Mouse (Mus musculus) hindbrain, embryonic 14.5 days (tissue): Measurements from ENCODE around the gene Tmem161a. TPM values are rescaled to one million over a fixed set of nuclear protein-coding genes. Genes with fewer than 3 reads are reported as not detected.

Experiments used
- ATAC-seq: fragments of 200-750 bp; cut with Nextera tagmentation; 2 replicates; pipeline ENCODE4 v1.8.0; 2017; ENCODE audit warnings: moderate number of reproducible peaks, mild to moderate bottlenecking, moderate TSS enrichment, moderate library complexity; ENCODE audit not compliant: low FRiP score
- DNase-seq: peaks from one replicate; pipeline ENCODE4 v3.0.0-alpha.2; 2015; ENCODE audit warnings: low spot score
- H3K27ac ChIP-seq: fragments of 300-500 bp; sonication (generic); 2 replicates; pipeline ENCODE4 v1.5.1; 2014; ENCODE audit warnings: mild to moderate bottlenecking, moderate library complexity
- H3K27me3 ChIP-seq: fragments of 300-500 bp; sonication (generic); 2 replicates; pipeline ENCODE4 v1.6.1; 2014; ENCODE audit warnings: mild to moderate bottlenecking, low read length, mixed read lengths; ENCODE audit not compliant: control insufficient read depth, insufficient read depth
- H3K36me3 ChIP-seq: fragments of 300-500 bp; sonication (generic); replicated peaks from 2 replicates; pipeline ENCODE4 v1.6.1; 2014; ENCODE audit not compliant: control insufficient read depth, insufficient read depth
- H3K4me1 ChIP-seq: fragments of 300-500 bp; sonication (generic); replicated peaks from 2 replicates; pipeline ENCODE4 v1.6.1; 2014; ENCODE audit warnings: antibody characterized with exemption, low read length, mixed read lengths; ENCODE audit not compliant: control insufficient read depth, insufficient read depth
- H3K4me2 ChIP-seq: fragments of 300-500 bp; sonication (generic); replicated peaks from 2 replicates; pipeline ENCODE4 v1.6.1; 2014; ENCODE audit warnings: mild to moderate bottlenecking, moderate library complexity
- H3K4me3 ChIP-seq: fragments of 300-500 bp; sonication (generic); replicated peaks from 2 replicates; pipeline ENCODE4 v1.5.1; 2014; ENCODE audit warnings: mild to moderate bottlenecking, low read length
- H3K9ac ChIP-seq: fragments of 300-500 bp; sonication (generic); 2 replicates; pipeline ENCODE4 v1.6.1; 2014
- H3K9me3 ChIP-seq: fragments of 300-500 bp; sonication (generic); 2 replicates; pipeline ENCODE4 v1.6.1; 2016; ENCODE audit warnings: low read length; ENCODE audit not compliant: control insufficient read depth
- WGBS: fragments of 180-500 bp; shearing (Covaris S2); extraction: QIAGEN DNeasy Blood & Tissue Kit; methylation state at CpG from one replicate; pipeline ENCODE4 v1.1.7; 2014; 5-methylcytosine and 5-hydroxymethylcytosine counted together
- polyA plus RNA-seq: library from polyadenylated mRNA; unstranded; fragments of >200 nt; fragmentation: Nextera tagmentation; extraction: Ambion mirVana; gene quantifications from 2 replicates; pipeline ENCODE4 v1.2.1, GENCODE M21; 2014

Tmem161a gene
- polyA plus RNA-seq, 1 experiment from 2014 or later = 39.9 TPM

DNA sequence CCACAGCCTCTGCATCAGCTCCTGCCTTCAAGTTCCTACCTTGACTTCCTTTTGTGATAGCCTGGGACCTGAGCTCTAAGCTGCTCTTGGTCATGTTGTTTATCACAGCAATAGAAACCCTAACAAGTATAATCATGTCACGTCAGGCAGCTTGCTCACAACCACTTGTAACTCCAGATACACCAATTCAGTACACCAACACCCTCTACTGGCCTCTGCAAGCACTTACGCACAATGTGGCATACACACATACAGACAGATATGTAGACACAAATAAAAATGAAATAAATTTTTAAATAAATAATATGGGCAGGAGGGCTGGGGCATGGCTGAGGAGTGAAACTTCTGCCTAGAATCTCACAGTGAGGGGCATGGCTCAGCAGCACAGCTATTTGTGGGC is 23.6 kb downstream of the Tmem161a start:
- Histone ChIP-seq H3K9ac (no peak overlapping the region), H3K4me3 (no peak overlapping the region), H3K36me3 (peaks cover 16% of the 10 kb centered on the region; the same call in 1 of the 2 replicates), H3K27ac (no peak overlapping the region), H3K9me3 (no peaks in the 10 kb centered on the region), H3K27me3 (no peaks in the 10 kb centered on the region), H3K4me1 (no peaks in the 10 kb centered on the region), H3K4me2 (no peak overlapping the region)
- ATAC-seq = no peak
- WGBS = 85% methylated on average over 2 of the region's 2 CpGs
- no peak for DNase-seq

DNA sequence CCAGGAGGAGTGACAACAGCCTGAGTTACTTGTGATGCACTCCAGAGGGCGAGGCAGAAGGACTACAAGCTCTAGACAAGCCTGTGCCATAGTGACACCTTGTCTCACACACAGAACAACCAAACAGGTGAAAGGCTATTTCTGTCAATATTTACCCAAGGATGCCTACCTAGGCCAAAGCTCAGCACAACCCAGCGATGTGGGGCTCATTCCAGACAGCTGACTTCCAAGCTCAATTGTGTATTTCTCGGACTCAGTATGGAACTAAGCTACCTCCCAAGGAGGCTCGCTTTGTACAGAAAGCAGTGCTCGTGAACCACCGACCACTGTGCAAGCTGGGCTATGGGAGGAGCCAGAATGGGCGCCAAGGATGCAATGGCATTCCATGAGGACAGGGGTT is 25.4 kb downstream of the Tmem161a start:
- Histone ChIP-seq H3K4me2 (no peak overlapping the region), H3K9ac (no peak overlapping the region), H3K36me3 (0 out of 2 replicates have a peak, but pooled peaks cover under 1% of the 10 kb centered on the region), H3K4me3 (no peak overlapping the region), H3K4me1 (no peaks in the 10 kb centered on the region), H3K27ac (no peak overlapping the region), H3K27me3 (no peaks in the 10 kb centered on the region), H3K9me3 (no peaks in the 10 kb centered on the region)
- DNase-seq (no peak), ATAC-seq (no peak)
- WGBS = 47% methylated on average over 7 of the region's 7 CpGs

GRCm38 (mm10) chr8:70200098-70200681 is 28.0 kb downstream of the Tmem161a start:
- Histone ChIP-seq H3K9ac (no peak overlapping the region), H3K27ac (no peak overlapping the region), H3K4me3 (no peak overlapping the region), H3K4me1 (no peaks in the 10 kb centered on the region), H3K9me3 (no peaks in the 10 kb centered on the region), H3K36me3 (no peaks in the 10 kb centered on the region), H3K4me2 (no peak overlapping the region), H3K27me3 (no peaks in the 10 kb centered on the region)
- no peak for DNase-seq
- 74% methylated on average over 5 of the region's 5 CpGs for WGBS
- peak; percentile 41; the same call in 1 of the 2 replicates for ATAC-seq

DNA sequence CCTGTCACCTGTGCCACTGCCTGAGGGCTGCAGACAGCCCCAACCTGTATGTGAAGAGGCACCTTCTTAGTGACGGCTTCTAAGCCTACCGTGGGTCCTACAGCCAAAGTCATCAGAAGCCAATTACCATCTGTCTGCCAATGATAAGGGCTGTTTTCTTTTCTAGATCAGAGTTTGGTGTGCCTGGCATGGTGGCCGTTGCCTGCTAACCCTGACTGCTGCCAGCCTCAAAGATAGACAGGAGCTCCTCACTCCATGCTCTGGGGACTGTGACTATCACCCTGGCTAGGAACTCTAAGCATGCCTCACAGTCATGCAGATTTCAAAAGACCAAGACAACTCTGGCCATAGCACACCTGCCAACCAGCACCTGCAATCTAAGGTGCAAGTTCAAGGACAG is 29.3 kb downstream of the Tmem161a start:
- H3K9ac ChIP-seq = no peak overlapping the region
- H3K27ac ChIP-seq = no peak overlapping the region
- no peaks in the 10 kb centered on the region for H3K27me3 ChIP-seq
- DNase-seq = no peak
- H3K4me1 ChIP-seq = no peaks in the 10 kb centered on the region
- ATAC-seq = no peak
- H3K4me3 ChIP-seq = no peak overlapping the region
- WGBS = 93% methylated on average over 3 of the region's 3 CpGs
- H3K9me3 ChIP-seq = no peaks in the 10 kb centered on the region
- no peaks in the 10 kb centered on the region for H3K36me3 ChIP-seq
- no peak overlapping the region for H3K4me2 ChIP-seq

GRCm38 (mm10) chr8:70203072-70203471 is 30.9 kb downstream of the Tmem161a start:
- H3K27ac ChIP-seq = no peak overlapping the region
- H3K4me1 ChIP-seq = no peaks in the 10 kb centered on the region
- no peaks in the 10 kb centered on the region for H3K36me3 ChIP-seq
- no peak overlapping the region for H3K9ac ChIP-seq
- H3K4me2 ChIP-seq = no peak overlapping the region
- ATAC-seq = no peak
- 76% methylated on average over 4 of the region's 4 CpGs for WGBS
- H3K27me3 ChIP-seq = no peaks in the 10 kb centered on the region
- H3K4me3 ChIP-seq = no peak overlapping the region
- DNase-seq = no peak
- no peaks in the 10 kb centered on the region for H3K9me3 ChIP-seq

- DNase-seq = no peak
- no peak overlapping the region for H3K27ac ChIP-seq
- H3K4me1 ChIP-seq = no peaks in the 10 kb centered on the region
- H3K36me3 ChIP-seq = no peaks in the 10 kb centered on the region
- H3K4me3 ChIP-seq = no peak overlapping the region
- no peak overlapping the region for H3K4me2 ChIP-seq
- 57% methylated on average over 1 of the region's 1 CpGs for WGBS
- H3K27me3 ChIP-seq = no peaks in the 10 kb centered on the region; the same call in 1 of the 2 replicates
- H3K9ac ChIP-seq = no peak overlapping the region
- H3K9me3 ChIP-seq = no peaks in the 10 kb centered on the region
- ATAC-seq = no peak
These were observed 32.6 kb downstream of the Tmem161a start for GRCm38 (mm10) chr8:70204757-70205156.

DNA sequence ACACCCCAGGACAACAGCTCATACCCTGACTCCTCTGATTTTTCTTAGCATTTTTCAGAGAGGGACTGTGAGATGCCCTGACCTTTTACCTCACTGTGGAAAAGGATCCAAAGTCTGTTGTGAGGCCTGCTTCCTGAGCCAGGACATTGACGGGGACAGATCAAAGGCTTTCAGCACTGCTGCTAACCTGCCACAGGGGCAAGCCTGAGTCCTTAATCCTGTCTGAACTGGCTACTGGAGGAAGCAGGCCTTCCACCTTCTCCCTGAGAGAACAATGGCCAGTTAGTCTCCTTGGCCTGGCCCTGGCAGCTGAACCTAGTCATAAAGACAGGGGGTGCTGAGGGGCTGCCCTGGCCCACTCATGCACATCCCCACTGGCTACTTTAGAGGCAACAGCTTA is 36.0 kb downstream of the Tmem161a start:
- ATAC-seq = no peak
- peaks cover 13% of the 10 kb centered on the region for H3K27me3 ChIP-seq
- H3K9me3 ChIP-seq = no peaks in the 10 kb centered on the region
- H3K4me3 ChIP-seq = no peak overlapping the region
- WGBS = 50% methylated on average over 1 of the region's 1 CpGs
- H3K4me2 ChIP-seq = no peak overlapping the region
- peaks cover 7% of the 10 kb centered on the region; the same call in 1 of the 2 replicates for H3K4me1 ChIP-seq
- no peak overlapping the region for H3K27ac ChIP-seq
- no peak overlapping the region for H3K9ac ChIP-seq
- H3K36me3 ChIP-seq = no peaks in the 10 kb centered on the region
- DNase-seq = no peak

GRCm38 (mm10) chr8:70210538-70210937 is 38.4 kb downstream of the Tmem161a start:
- WGBS = 35% methylated on average over 8 of the region's 8 CpGs
- H3K27ac ChIP-seq = no peak overlapping the region
- H3K9me3 ChIP-seq = no peaks in the 10 kb centered on the region
- H3K9ac ChIP-seq = 0 out of 2 replicates have a peak overlapping the region, but pooled peaks have one; percentile 20
- no peak for ATAC-seq
- H3K4me1 ChIP-seq = peaks cover 9% of the 10 kb centered on the region; the same call in 1 of the 2 replicates
- peak overlapping the region; percentile 93; the same call in 1 of the 2 replicates for H3K4me2 ChIP-seq
- H3K4me3 ChIP-seq = no peak overlapping the region
- no peak for DNase-seq
- peaks cover 13% of the 10 kb centered on the region for H3K27me3 ChIP-seq
- no peaks in the 10 kb centered on the region for H3K36me3 ChIP-seq

DNA sequence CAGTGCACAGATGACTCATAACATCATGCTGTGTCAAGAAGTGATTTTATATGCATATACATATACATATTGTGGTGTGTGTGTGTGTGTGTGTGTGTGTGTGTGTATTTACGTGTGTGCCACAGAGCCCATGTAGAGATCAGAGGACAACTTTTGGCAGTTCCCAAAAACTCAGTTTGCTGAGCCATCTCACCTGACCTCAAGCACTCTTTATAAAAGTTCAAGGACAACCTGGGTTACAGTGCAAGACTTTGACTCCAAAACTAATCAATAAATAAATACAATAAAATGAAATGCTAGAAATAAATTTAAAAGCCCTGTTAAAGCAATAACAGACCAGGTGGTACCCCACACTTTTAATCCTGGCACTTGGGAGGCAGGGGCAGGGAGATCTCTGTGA is 39.1 kb downstream of the Tmem161a start:
- Histone ChIP-seq H3K36me3 (no peaks in the 10 kb centered on the region), H3K9me3 (no peaks in the 10 kb centered on the region), H3K4me3 (peak overlapping the region; percentile 79), H3K4me1 (peaks cover 9% of the 10 kb centered on the region; the same call in 1 of the 2 replicates), H3K4me2 (peak overlapping the region; percentile 93), H3K27ac (no peak overlapping the region), H3K27me3 (peaks cover 13% of the 10 kb centered on the region), H3K9ac (peak overlapping the region; percentile 72)
- DNase-seq (no peak), ATAC-seq (no peak)
- 75% methylated on average over 1 of the region's 1 CpGs for WGBS
